Mouse (Mus musculus) MEL (cell line): Measurements from ENCODE around the gene Ebf4.

Source experiments
- CHD2 ChIP-seq: IDR thresholded peaks from 2 replicates; pipeline ENCODE4 v1.6.1; 2011; ENCODE audit warnings: low read length, improper control_type of control experiment
- CTCF ChIP-seq, 3 experiments: IDR thresholded peaks in 2 of 3; conservative IDR thresholded peaks in 1 of 3; 2 replicates each; pipeline ENCODE4 v1.5.1; 2011 to 2012; ENCODE audit warnings: low read length in 3 of 3, low read depth in 2 of 3, mild to moderate bottlenecking in 2 of 3, improper control_type of control experiment in 1 of 3, inconsistent platforms in 1 of 3, mixed read lengths in 1 of 3, moderate library complexity in 1 of 3; ENCODE audit not compliant: control insufficient read depth in 1 of 3, insufficient read depth in 1 of 3, poor library complexity in 1 of 3, severe bottlenecking in 1 of 3
- EP300 ChIP-seq, 2 experiments: IDR thresholded peaks; 2 replicates each; pipeline ENCODE4 v1.6.1; 2011; ENCODE audit warnings: improper control_type of control experiment in 2 of 2, low read length in 2 of 2, low read depth in 1 of 2, mild to moderate bottlenecking in 1 of 2
- GABPA ChIP-seq: IDR thresholded peaks from 2 replicates; pipeline ENCODE4 v1.6.1; 2012; ENCODE audit warnings: low read depth, mild to moderate bottlenecking, inconsistent platforms, low read length, improper control_type of control experiment, moderate library complexity
- HCFC1 ChIP-seq: IDR thresholded peaks from 2 replicates; pipeline ENCODE4 v1.6.1; 2012; ENCODE audit warnings: low read depth, mild to moderate bottlenecking, inconsistent platforms, low read length, improper control_type of control experiment, moderate library complexity
- MAFK ChIP-seq: IDR thresholded peaks from 2 replicates; pipeline ENCODE4 v1.6.1; 2011; ENCODE audit warnings: low read depth, mild to moderate bottlenecking, low read length, improper control_type of control experiment, borderline replicate concordance
- NELFE ChIP-seq: IDR thresholded peaks from 2 replicates; pipeline ENCODE4 v1.6.1; 2011; ENCODE audit warnings: low read depth, low read length, improper control_type of control experiment
- NRF1 ChIP-seq: IDR thresholded peaks from 2 replicates; pipeline ENCODE4 v1.6.1; 2014; ENCODE audit warnings: low read depth, mild to moderate bottlenecking, inconsistent platforms, low read length, improper control_type of control experiment, moderate library complexity; ENCODE audit not compliant: poor library complexity, insufficient read depth, severe bottlenecking
- POLR2A ChIP-seq, 2 experiments: IDR thresholded peaks; 2 replicates each; pipeline ENCODE4 v1.6.1; 2011 to 2012; ENCODE audit warnings: low read length in 2 of 2, mild to moderate bottlenecking in 2 of 2, control low read depth in 1 of 2, improper control_type of control experiment in 1 of 2, low read depth in 1 of 2, moderate library complexity in 1 of 2; ENCODE audit not compliant: control insufficient read depth in 1 of 2, insufficient read depth in 1 of 2, poor library complexity in 1 of 2
- RAD21 ChIP-seq: IDR thresholded peaks from 2 replicates; pipeline ENCODE4 v1.6.1; 2011; ENCODE audit warnings: mild to moderate bottlenecking, low read depth, low read length, improper control_type of control experiment
- SIN3A ChIP-seq: IDR thresholded peaks from 2 replicates; pipeline ENCODE4 v1.6.1; 2012; ENCODE audit warnings: low read length, improper control_type of control experiment, inconsistent platforms
- SMC3 ChIP-seq: IDR thresholded peaks from 2 replicates; pipeline ENCODE4 v1.6.1; 2011; ENCODE audit warnings: low read depth, low read length, improper control_type of control experiment
- UBTF ChIP-seq: IDR thresholded peaks from 2 replicates; pipeline ENCODE4 v1.6.1; 2012; ENCODE audit warnings: low read depth, mild to moderate bottlenecking, inconsistent platforms, low read length, improper control_type of control experiment, moderate library complexity, borderline replicate concordance; ENCODE audit not compliant: insufficient read depth
- ZC3H11A ChIP-seq: IDR thresholded peaks from 2 replicates; pipeline ENCODE4 v1.6.1; 2012; ENCODE audit warnings: low read depth, mild to moderate bottlenecking, inconsistent platforms, low read length, improper control_type of control experiment

- TF ChIP-seq SMC3, result no peak
- TF ChIP-seq HCFC1, result no peak
- TF ChIP-seq CHD2, result no peak
- no peak for TF ChIP-seq CTCF (IDR thresholded peaks at IDR 0.05 in 2 of 3, conservative IDR thresholded peaks at IDR 0.05 in 1 of 3; ENCODE audit: control insufficient read depth in 1 of 3, insufficient read depth in 1 of 3, low read depth in 2 of 3, low read length in 3 of 3, poor library complexity in 1 of 3, severe bottlenecking in 1 of 3)
- no peak for TF ChIP-seq SIN3A
- TF ChIP-seq EP300 (IDR thresholded peaks at IDR 0.05; ENCODE audit: low read depth in 1 of 2, low read length in 2 of 2), result no peak
- TF ChIP-seq NELFE, result no peak
- no peak for TF ChIP-seq GABPA
- no peak for TF ChIP-seq POLR2A (IDR thresholded peaks at IDR 0.05; ENCODE audit: control insufficient read depth in 1 of 2, insufficient read depth in 1 of 2, low read depth in 1 of 2, low read length in 2 of 2, poor library complexity in 1 of 2)
- no peak for TF ChIP-seq ZC3H11A
- no peak for TF ChIP-seq NRF1
- TF ChIP-seq MAFK, result no peak
- TF ChIP-seq UBTF, result no peak
- TF ChIP-seq RAD21, result no peak
Observed at GRCm38 (mm10) chr2:130273732-130274131, 21.2 kb upstream of the Ebf4 start.
